Mouse (Mus musculus) stomach, embryonic 14.5 days (tissue): ENCODE data around the gene 4930579F01Rik. TPM values are rescaled to one million over a fixed set of nuclear protein-coding genes. Genes with fewer than 3 reads are reported as not detected.

ENCODE experiments used
- ATAC-seq: fragments of 200-750 bp; cut with Nextera tagmentation; 2 replicates; pipeline ENCODE4 v1.8.0; 2017; ENCODE audit warnings: low read depth, moderate TSS enrichment; ENCODE audit not compliant: insufficient number of reproducible peaks, insufficient read depth, low FRiP score
- H3K27ac ChIP-seq: fragments of 300-500 bp; sonication (generic); 2 replicates; pipeline ENCODE4 v1.5.1; 2014; ENCODE audit warnings: mild to moderate bottlenecking, low read length, moderate library complexity, mixed read lengths
- H3K27me3 ChIP-seq: fragments of 300-500 bp; sonication (generic); 2 replicates; pipeline ENCODE4 v1.6.1; 2014; ENCODE audit warnings: low read length, control low read depth, mixed read lengths; ENCODE audit not compliant: control insufficient read depth, insufficient read depth
- H3K36me3 ChIP-seq: fragments of 300-500 bp; sonication (generic); 2 replicates; pipeline ENCODE4 v1.6.1; 2014; ENCODE audit warnings: mild to moderate bottlenecking, control low read depth, low read length, moderate library complexity, mixed read lengths; ENCODE audit not compliant: control insufficient read depth, insufficient read depth
- H3K4me1 ChIP-seq: fragments of 300-500 bp; sonication (generic); 2 replicates; pipeline ENCODE4 v1.6.1; 2014; ENCODE audit warnings: low read length, control low read depth, mixed read lengths; ENCODE audit not compliant: control insufficient read depth, insufficient read depth
- H3K4me2 ChIP-seq: fragments of 300-500 bp; sonication (generic); replicated peaks from 2 replicates; pipeline ENCODE4 v1.6.1; 2014; ENCODE audit warnings: low read depth, low read length, control low read depth
- H3K4me3 ChIP-seq: fragments of 300-500 bp; sonication (generic); 2 replicates; pipeline ENCODE4 v1.5.1; 2014; ENCODE audit warnings: low read depth, low read length, control low read depth
- H3K9ac ChIP-seq: fragments of 300-500 bp; sonication (generic); replicated peaks from 2 replicates; pipeline ENCODE4 v1.6.1; 2014; ENCODE audit warnings: low read depth, mild to moderate bottlenecking, control low read depth, low read length, moderate library complexity, mixed read lengths
- H3K9me3 ChIP-seq: fragments of 300-500 bp; sonication (generic); 2 replicates; pipeline ENCODE4 v1.6.1; 2016; ENCODE audit warnings: low read depth, low read length, control low read depth; ENCODE audit not compliant: control insufficient read depth
- WGBS: fragments of 180-500 bp; shearing (Covaris S2); extraction: QIAGEN DNeasy Blood & Tissue Kit; methylation state at CpG from one replicate; pipeline ENCODE4 v1.1.7; 2014; 5-methylcytosine and 5-hydroxymethylcytosine counted together
- polyA plus RNA-seq: library from polyadenylated mRNA; unstranded; fragments of >200 nt; fragmentation: Nextera tagmentation; extraction: Ambion mirVana; gene quantifications from 2 replicates; pipeline ENCODE4 v1.2.1, GENCODE M21; 2014

The 4930579F01Rik gene
- polyA plus RNA-seq, 1 experiment from 2014 or later = 0.80 TPM

GRCm38 (mm10) chr3:138118831-138119230 is 74.8 kb downstream of the 4930579F01Rik start:
- Histone ChIP-seq H3K36me3 (no peaks in the 10 kb centered on the region), H3K4me2 (no peak overlapping the region)
- ATAC-seq = no peak

GRCm38 (mm10) chr3:138118392-138118791 is 75.2 kb downstream of the 4930579F01Rik start:
- H3K9me3 ChIP-seq = no peaks in the 10 kb centered on the region
- H3K4me2 ChIP-seq = no peak overlapping the region
- WGBS = 64% methylated on average over 6 of the region's 6 CpGs
- H3K4me3 ChIP-seq = no peak overlapping the region
- no peak for ATAC-seq
- no peak overlapping the region for H3K9ac ChIP-seq
- H3K27ac ChIP-seq = no peak overlapping the region
- no peaks in the 10 kb centered on the region for H3K27me3 ChIP-seq
- H3K4me1 ChIP-seq = no peaks in the 10 kb centered on the region
- no peaks in the 10 kb centered on the region for H3K36me3 ChIP-seq

More at GRCm38 (mm10) chr3:138118831-138119230, 74.8 kb downstream of the 4930579F01Rik start:
- Histone ChIP-seq H3K9ac (no peak overlapping the region), H3K4me3 (no peak overlapping the region), H3K4me1 (no peaks in the 10 kb centered on the region), H3K9me3 (no peaks in the 10 kb centered on the region), H3K27me3 (no peaks in the 10 kb centered on the region), H3K27ac (no peak overlapping the region)
- 69% methylated on average over 14 of the region's 14 CpGs for WGBS

- Histone ChIP-seq H3K4me1 (no peaks in the 10 kb centered on the region), H3K36me3 (no peaks in the 10 kb centered on the region), H3K9ac (no peak overlapping the region), H3K4me3 (no peak overlapping the region), H3K9me3 (no peaks in the 10 kb centered on the region), H3K27ac (no peak overlapping the region), H3K4me2 (no peak overlapping the region), H3K27me3 (no peaks in the 10 kb centered on the region)
- ATAC-seq = no peak
- WGBS = 90% methylated on average over 4 of the region's 4 CpGs
Measured at GRCm38 (mm10) chr3:138116871-138117270, 76.8 kb downstream of the 4930579F01Rik start.

- Histone ChIP-seq H3K27me3 (no peaks in the 10 kb centered on the region), H3K27ac (no peak overlapping the region), H3K9ac (no peak overlapping the region), H3K4me1 (no peaks in the 10 kb centered on the region), H3K4me2 (no peak overlapping the region), H3K4me3 (no peak overlapping the region), H3K9me3 (no peaks in the 10 kb centered on the region), H3K36me3 (no peaks in the 10 kb centered on the region)
- ATAC-seq = no peak
- 86% methylated on average over 17 of the region's 17 CpGs for WGBS
Measured at GRCm38 (mm10) chr3:138114106-138114505, 79.5 kb downstream of the 4930579F01Rik start.

Other genes starting within 250 kb of the 4930579F01Rik start
- gene Dapp1, start 212.3 kb downstream of the 4930579F01Rik start, polyA plus RNA-seq = 12.0 and 14.7 TPM in 2 replicates
- 0.04 and 0.16 TPM in 2 replicates for gene 1110002E22Rik, start 128.8 kb downstream of the 4930579F01Rik start, polyA plus RNA-seq
- gene Gm5105, start 126.4 kb downstream of the 4930579F01Rik start, polyA plus RNA-seq = not detected in 2 replicates
- gene Trmt10a, start 50.4 kb downstream of the 4930579F01Rik start, polyA plus RNA-seq = 10.2 and 11.1 TPM in 2 replicates
- gene Mttp, start 48.9 kb downstream of the 4930579F01Rik start, polyA plus RNA-seq = 7.6 and 8.8 TPM in 2 replicates
- 0.24 and 0.41 TPM in 2 replicates for gene Adh7, start 23.9 kb upstream of the 4930579F01Rik start, polyA plus RNA-seq
- 9.9 and 13.8 TPM in 2 replicates for gene Adh1, start 67.2 kb upstream of the 4930579F01Rik start, polyA plus RNA-seq
- not detected in 2 replicates for gene Adh6a, start 119.5 kb upstream of the 4930579F01Rik start, polyA plus RNA-seq
- gene Adh6b, start 147.9 kb upstream of the 4930579F01Rik start, polyA plus RNA-seq = not detected in 2 replicates
- not detected in 2 replicates for gene Adh4, start 221.6 kb upstream of the 4930579F01Rik start, polyA plus RNA-seq
- gene Adh5, start 249.3 kb upstream of the 4930579F01Rik start, polyA plus RNA-seq = 191 and 206 TPM in 2 replicates